Comparison of ENCODE assay signal across 24 mouse cellular contexts in the genomic region with DNA sequence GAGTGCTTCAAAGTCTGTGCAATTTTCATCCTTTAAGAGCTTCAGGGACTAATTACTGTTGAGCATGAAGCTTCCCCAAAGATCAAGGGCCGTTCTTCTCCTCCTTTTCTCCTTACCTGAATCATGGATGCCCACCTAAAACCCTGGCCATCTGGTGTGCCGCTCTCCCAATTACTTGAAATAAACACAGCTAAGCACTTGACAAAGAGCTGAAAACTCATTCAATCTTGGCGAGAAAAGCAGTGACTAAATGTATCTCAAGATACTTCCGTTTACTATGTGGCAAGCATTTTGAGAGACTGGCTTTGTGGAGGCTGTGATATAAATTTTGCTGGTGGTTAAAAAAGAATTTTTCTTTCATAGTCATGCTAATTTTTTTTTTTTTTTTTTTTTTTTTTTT. TPM values are rescaled to one million over a fixed set of nuclear protein-coding genes. Genes with fewer than 3 reads are reported as not detected.
A peak's percentile ranks its signal among the peaks of the same experiment; 100 is the strongest.
DNase-seq lines count a peak whose midpoint lies in the region; ATAC-seq and TF ChIP-seq lines count a peak whose summit lies in the region.
"Had no signal": no experiment of that assay in that cellular context is flagged by ENCODE, and none has a peak within 500 bp of the region (broad histone marks: within the 10 kb centered on the region; RNA-seq: fewer than 3 reads in every experiment).

No protein-coding gene starts in this region.

- no peak overlapping the region for H3K27ac ChIP-seq in midbrain, embryonic 11.5 days (ENCODE audit: low read depth, low read length)
- no peak overlapping the region for H3K27ac ChIP-seq in midbrain, postnatal 0 days (ENCODE audit: low read depth, low read length)
- H3K27ac ChIP-seq: embryonic facial prominence, embryonic 13.5 days; embryonic facial prominence, embryonic 15.5 days; forebrain, embryonic 10.5 days; forebrain, embryonic 12.5 days had no signal

- WGBS in midbrain, embryonic 11.5 days, result 90% methylated on average over 4 of the region's 4 CpGs
- WGBS in midbrain, postnatal 0 days, result 88% methylated on average over 4 of the region's 4 CpGs

- H3K27me3 ChIP-seq in midbrain, embryonic 11.5 days (ENCODE audit: control insufficient read depth, insufficient read depth, low read length), result no peaks in the 10 kb centered on the region
- H3K27me3 ChIP-seq in midbrain, postnatal 0 days (ENCODE audit: insufficient read depth, low read length), result no peaks in the 10 kb centered on the region
- H3K27me3 ChIP-seq: embryonic facial prominence, embryonic 13.5 days; embryonic facial prominence, embryonic 15.5 days; forebrain, embryonic 12.5 days had no signal

- no peak for DNase-seq in frontal cortex, postnatal 10 days (ENCODE audit: low spot score in 2 of 2)
- peak; percentile 41 for DNase-seq in midbrain, embryonic 11.5 days (ENCODE audit: low spot score, missing footprints)
- DNase-seq in midbrain, postnatal 0 days (ENCODE audit: low spot score), result no peak
- peak; percentile 46 for DNase-seq in telencephalon, adult 2 months (ENCODE audit: low read depth, low spot score)
- DNase-seq: adrenal gland, adult 2 months; adrenal gland, postnatal 14 days; adrenal gland, postnatal 36 days; cerebellum, adult 11 months; cerebellum, adult 18-20 months; cerebellum, adult 8-10 months; cerebellum, adult 9-11 months; cerebellum, postnatal 14 days; cerebellum, postnatal 36 days; embryo, embryonic 11 days had no signal

- ATAC-seq in frontal cortex, adult (ENCODE audit: low TSS enrichment), result peak; percentile 73; the same call in 1 of the 2 replicates
- ATAC-seq in midbrain, embryonic 11.5 days (ENCODE audit: low FRiP score), result no peak
- ATAC-seq in midbrain, postnatal 0 days (ENCODE audit: low FRiP score), result no peak
- ATAC-seq in granulocyte monocyte progenitor cell, adult 5-6 weeks (replicated peaks; ENCODE audit: poor library complexity, severe bottlenecking), result no peak
- ATAC-seq: forebrain, embryonic 14.5 days; forebrain, embryonic 16.5 days had no signal

- TF ChIP-seq CTCF in midbrain, postnatal 0 days (IDR thresholded peaks at IDR 0.05), result no peak

- H3K4me1 ChIP-seq in midbrain, embryonic 11.5 days (ENCODE audit: control insufficient read depth, insufficient read depth, low read length), result no peaks in the 10 kb centered on the region
- no peaks in the 10 kb centered on the region for H3K4me1 ChIP-seq in midbrain, postnatal 0 days (ENCODE audit: insufficient read depth, low read length)
- H3K4me1 ChIP-seq: forebrain, embryonic 12.5 days had no signal

- H3K9me3 ChIP-seq in midbrain, embryonic 11.5 days (ENCODE audit: control insufficient read depth, low read length), result no peaks in the 10 kb centered on the region
- no peaks in the 10 kb centered on the region for H3K9me3 ChIP-seq in midbrain, postnatal 0 days (ENCODE audit: low read length)
- H3K9me3 ChIP-seq: embryonic facial prominence, embryonic 13.5 days; embryonic facial prominence, embryonic 15.5 days; forebrain, embryonic 10.5 days; forebrain, embryonic 12.5 days had no signal

- no peak overlapping the region for H3K4me3 ChIP-seq in midbrain, embryonic 11.5 days (ENCODE audit: low read depth, low read length)
- H3K4me3 ChIP-seq in midbrain, postnatal 0 days (ENCODE audit: low read depth, low read length), result no peak overlapping the region
- H3K4me3 ChIP-seq: embryonic facial prominence, embryonic 13.5 days; embryonic facial prominence, embryonic 15.5 days; erythroblast, embryonic 14.5 days; forebrain, embryonic 10.5 days; forebrain, embryonic 12.5 days had no signal

- no peak overlapping the region for H3K4me2 ChIP-seq in midbrain, embryonic 11.5 days
- H3K4me2 ChIP-seq in midbrain, postnatal 0 days (ENCODE audit: low read depth, low read length, poor library complexity, severe bottlenecking), result no peak overlapping the region
- H3K4me2 ChIP-seq: embryonic facial prominence, embryonic 13.5 days; embryonic facial prominence, embryonic 15.5 days; forebrain, embryonic 12.5 days had no signal

- H3K9ac ChIP-seq in midbrain, embryonic 11.5 days (ENCODE audit: low read length), result no peak overlapping the region
- no peak overlapping the region for H3K9ac ChIP-seq in midbrain, postnatal 0 days (replicated peaks; ENCODE audit: low read length, poor library complexity, severe bottlenecking)
- H3K9ac ChIP-seq: embryonic facial prominence, embryonic 13.5 days; embryonic facial prominence, embryonic 15.5 days; forebrain, embryonic 12.5 days had no signal

- H3K36me3 ChIP-seq in midbrain, embryonic 11.5 days (ENCODE audit: control insufficient read depth, insufficient read depth, low read length), result no peaks in the 10 kb centered on the region
- no peaks in the 10 kb centered on the region for H3K36me3 ChIP-seq in midbrain, postnatal 0 days (ENCODE audit: insufficient read depth, low read length)
- H3K36me3 ChIP-seq: embryonic facial prominence, embryonic 15.5 days; forebrain, embryonic 10.5 days; forebrain, embryonic 12.5 days had no signal

RNA-seq across cellular contexts. Expression of a gene that starts 19.5 kb away (rescaled TPM):
- polyA plus RNA-seq in midbrain, embryonic 11.5 days (2014; fragmentation: Nextera tagmentation; extraction: Ambion mirVana), result 13.4 and 17.9 TPM in 2 replicates
- total RNA-seq in midbrain, postnatal 0 days (2014; rRNA removed), result 5.0 and 6.8 TPM in 2 replicates
- 4.9 and 5.1 TPM in 2 replicates for polyA plus RNA-seq in midbrain, postnatal 0 days (2015; fragmentation: Nextera tagmentation; extraction: Ambion mirVana)
- total RNA-seq in granulocyte monocyte progenitor cell, adult 5-6 weeks (2014; fragmentation: Nextera tagmentation), result not detected in 2 replicates
- 0.82 TPM in 1 of 2 replicates, not detected in the other for total RNA-seq in granulocyte monocyte progenitor cell, adult 5-6 weeks (2017)
- total RNA-seq: MEL had no signal
- polyA plus RNA-seq: erythroblast, embryonic 14.5 days had no signal

Comparison
In these comparisons a context has a peak if more than half of its experiments do, and no peak if none do; other contexts are left out.
1. DNase-seq: peak in midbrain, embryonic 11.5 days (single experiment) and telencephalon, adult 2 months (single experiment); none in frontal cortex, postnatal 10 days (0 of 2) and midbrain, postnatal 0 days (single experiment).